Mouse (Mus musculus): ENCODE measurements around the gene Syngr1. TPM values are rescaled to one million over a fixed set of nuclear protein-coding genes. Genes with fewer than 3 reads are reported as not detected.
A peak's percentile ranks its signal among the peaks of the same experiment; 100 is the strongest.

Syngr1 gene
- total RNA-seq, 2 experiments from 2014 or later, result 534 to 540 TPM

DNA sequence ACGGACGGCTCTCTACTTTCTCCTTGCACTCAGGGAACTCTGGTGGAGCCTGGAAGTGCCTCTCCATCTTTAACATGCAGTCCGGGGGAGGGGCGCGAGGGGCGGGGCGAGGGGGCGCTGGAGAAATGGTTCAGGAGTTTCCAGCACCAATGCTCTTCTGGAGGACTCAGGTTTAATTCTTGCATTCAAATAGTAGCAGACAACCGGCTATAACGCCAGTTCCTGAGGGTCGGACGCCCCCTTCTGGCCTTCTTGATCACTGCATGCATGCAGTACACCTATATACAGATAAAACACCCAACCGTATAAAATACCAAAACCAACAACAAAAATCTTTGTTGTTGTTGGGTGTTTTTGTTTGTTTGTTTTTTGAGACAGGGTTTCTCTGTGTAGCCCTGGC lies 25.7 kb upstream of the Syngr1 start:
- no peak for DNase-seq (ENCODE audit: low spot score in 2 of 2)
- intact Hi-C loops (cut with DNase I), result no loop called here

DNA sequence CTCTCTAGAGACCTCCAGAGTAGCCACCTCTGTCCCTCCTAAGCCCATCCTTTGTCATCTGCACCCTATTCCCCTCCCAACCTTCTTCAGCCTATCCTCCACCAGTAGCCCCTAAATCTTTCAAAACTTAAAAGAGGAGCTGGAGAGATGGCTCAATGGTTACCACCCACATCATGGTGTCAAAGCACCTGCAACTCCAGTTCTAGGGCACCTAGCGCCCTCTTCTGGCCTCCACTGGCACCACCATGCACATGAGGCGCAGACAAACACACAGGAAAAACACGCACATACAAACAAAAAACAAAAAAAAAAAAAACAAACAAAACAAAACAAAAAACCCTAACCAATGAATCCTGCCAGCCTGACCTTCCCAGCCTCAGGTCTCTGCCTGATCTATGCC lies 24.6 kb upstream of the Syngr1 start:
- no peak for DNase-seq (ENCODE audit: low spot score in 2 of 2)

DNA sequence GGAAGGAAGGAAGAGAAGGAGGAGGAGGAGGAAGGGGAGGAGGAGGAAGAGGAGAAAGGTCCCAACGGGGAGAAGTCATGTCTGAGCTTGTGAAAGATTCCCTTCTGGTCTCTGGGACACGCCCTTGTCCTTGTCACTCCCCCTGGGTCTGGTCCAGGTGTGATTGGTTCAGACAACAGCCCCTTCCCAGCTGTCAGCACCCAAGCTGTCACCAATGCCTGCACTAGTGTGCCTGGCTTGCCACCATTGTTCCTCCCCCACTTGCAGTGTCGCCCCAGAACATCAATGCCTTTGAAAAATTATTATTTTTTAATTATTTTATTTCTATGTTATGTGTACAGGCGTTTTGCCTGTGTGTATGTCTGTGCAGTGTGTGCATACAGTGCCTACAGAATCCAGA lies 22.0 kb upstream of the Syngr1 start:
- DNase-seq (ENCODE audit: low spot score in 2 of 2), result no peak
- intact Hi-C loops (cut with DNase I), result loop anchor here (2.0 kb wide), 1 partner anchor 122 kb away; no protein-coding TSS in a partner anchor

More for the DNA sequence above, 24.6 kb upstream of the Syngr1 start:
- intact Hi-C loops (cut with DNase I), result no loop called here

DNA sequence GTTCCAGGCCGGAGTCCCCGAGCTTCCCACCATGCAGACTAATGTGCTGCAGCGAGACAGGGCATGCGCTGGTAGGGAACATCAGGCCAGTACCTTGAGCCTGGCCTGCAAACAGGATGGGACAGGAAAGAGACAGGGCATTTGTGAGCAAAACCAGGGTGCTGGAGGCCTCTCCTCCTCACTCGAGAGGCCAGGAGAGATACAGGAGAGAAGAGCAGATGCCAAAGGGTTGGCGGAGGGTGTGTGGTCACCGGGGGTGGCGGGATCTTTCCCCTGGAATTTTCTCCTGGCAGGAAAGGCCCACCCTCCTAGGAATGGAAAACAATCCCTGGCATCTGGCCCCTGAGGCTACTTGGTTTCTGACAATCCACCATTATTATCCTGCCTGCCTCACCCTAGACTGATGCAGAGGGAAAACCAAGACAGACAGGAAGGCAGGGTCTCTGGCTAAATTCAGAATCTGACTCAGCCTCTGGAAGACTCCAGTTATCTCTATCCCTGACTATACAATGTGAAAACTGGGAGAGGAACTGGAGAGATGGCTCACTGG lies 21.0 kb upstream of the Syngr1 start:
- intact Hi-C loops (cut with DNase I), result no loop called here
- no peak for DNase-seq (ENCODE audit: low spot score in 2 of 2)

DNA sequence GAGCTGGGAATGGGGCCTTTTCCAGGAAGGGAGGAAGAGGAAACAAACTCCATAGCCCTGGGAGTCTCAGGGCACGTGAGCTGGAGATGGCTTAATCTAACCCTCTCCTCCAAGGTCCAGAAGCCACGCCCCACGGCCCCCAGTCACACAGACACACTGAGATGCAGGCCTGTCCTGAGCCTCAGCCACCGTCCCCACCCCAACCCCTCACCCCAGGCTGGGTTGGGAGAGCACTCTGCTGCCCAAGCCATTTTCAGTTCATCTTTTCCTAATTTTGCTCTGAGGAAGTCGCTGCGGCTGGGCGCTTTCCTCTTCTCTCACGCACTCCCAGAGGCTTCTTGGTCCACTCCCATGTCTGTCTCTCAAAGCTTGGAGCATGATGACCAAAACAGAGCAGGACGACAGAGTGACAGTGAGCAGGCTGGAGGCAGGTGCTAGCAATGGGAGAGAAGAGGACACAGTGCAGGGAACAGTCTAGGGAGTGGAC lies 19.1 kb upstream of the Syngr1 start:
- intact Hi-C loops (cut with DNase I), result no loop called here
- DNase-seq (ENCODE audit: low spot score in 2 of 2), result peak in 1 of 2 experiments; percentile 44

DNA sequence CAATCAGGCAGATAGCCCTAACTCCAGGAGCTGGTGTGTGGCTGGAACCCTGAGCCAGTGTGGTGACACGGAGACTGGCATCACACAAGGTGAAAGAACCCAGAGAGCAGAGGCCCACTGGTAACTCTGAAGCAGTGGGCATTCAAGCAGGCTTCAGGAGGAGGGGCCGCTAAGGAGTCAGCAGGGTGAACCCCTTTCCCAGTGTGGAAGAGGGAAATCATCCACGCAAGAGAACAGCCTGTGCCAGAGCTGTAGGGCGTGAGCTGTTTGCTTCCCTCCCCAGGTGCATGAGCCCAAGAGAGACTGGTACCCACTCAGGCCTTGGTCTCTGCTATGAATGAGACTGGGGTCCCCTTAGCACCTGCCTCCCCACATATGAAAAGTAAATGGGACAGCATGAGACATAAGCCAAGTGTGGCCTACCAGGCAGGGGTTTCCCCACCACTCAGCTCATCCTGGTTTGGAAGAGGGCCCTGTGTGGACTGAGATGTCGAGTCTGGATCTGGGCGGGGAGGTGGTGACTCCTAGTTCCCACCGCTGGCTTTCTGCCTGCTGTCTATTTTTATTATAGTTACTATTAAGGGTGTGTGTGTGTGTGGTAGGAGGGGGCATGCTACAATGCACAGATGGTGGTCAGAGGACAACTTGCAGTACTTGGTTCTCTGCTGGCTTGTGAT lies 18.4 kb upstream of the Syngr1 start:
- intact Hi-C loops (cut with DNase I), result no loop called here
- no peak for DNase-seq (ENCODE audit: low spot score in 2 of 2)

DNA sequence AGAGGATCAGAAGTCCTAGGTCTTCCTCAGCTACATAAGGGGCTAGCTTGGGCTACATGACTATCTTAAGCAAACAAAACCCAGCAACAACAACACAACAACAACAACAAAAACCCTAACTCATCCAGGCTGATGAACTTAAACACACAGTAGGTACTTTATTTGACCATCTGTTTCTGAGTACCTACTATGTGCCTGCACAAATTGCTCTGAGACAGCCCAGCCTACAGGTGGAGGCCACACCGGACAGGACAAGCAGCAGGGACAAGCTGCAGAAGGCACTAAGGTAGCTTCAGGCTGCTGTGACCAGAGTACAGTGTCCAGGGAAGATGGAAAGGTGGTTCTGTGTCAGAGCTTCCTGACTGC lies 17.9 kb upstream of the Syngr1 start:
- no peak for DNase-seq (ENCODE audit: low spot score in 2 of 2)
- intact Hi-C loops (cut with DNase I), result no loop called here

DNA sequence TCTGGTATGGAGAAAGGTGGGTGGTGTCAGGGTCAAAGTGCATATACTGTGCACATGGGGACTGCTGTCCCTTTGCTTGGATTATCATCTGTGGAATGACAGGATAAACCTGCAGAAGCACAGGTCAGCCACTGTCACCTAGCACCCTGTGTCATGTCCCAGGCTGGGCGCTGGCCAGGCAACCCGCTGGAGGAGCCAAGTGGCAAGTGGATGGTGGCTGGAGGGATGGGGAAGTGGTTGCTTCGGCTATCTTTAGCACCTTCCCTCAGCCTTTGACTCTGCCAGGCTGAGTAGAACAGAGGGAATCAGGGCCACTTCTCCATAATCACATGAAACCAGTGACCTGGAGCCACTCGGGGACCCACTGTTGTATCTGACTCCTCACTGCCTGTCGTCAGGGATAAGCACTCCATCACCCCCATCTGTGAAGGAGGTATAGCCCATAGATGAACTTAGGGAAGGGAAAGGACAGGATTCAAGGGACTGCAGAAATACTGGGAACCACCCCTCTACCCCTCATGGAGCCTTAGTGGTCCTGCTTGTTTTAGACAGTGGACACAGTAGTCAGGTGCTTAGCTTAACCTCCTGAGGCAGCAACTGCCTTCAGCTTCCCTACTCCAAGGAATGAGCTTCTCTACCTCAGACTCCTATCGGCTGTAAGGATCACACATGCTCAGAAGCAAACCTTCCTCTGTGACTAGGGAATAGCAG lies 16.3 kb upstream of the Syngr1 start:
- intact Hi-C loops (cut with DNase I), result loop anchor here (5.0 kb wide), 2 partner anchors 63 to 318 kb away; partner anchors contain the start of gene Pdgfb
- no peak for DNase-seq (ENCODE audit: low spot score in 2 of 2)

DNA sequence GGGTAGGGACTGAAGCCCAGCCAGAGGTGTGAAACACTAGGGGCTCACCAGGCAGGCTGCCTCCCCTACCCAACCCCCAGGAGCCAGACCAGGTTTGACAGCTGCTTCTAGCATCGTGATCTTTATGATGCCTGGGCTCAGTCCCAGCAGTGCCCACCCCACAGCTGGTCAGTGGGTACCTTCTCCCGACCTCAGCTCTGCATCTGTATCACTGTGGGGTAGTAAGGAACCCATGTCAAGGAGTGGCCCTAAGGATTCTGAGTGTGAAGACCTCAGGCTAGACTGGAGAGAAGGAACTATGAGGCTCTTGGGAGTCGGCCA lies 15.8 kb upstream of the Syngr1 start:
- intact Hi-C loops (cut with DNase I), result loop anchor here (5.0 kb wide), 2 partner anchors 63 to 318 kb away; partner anchors contain the start of gene Pdgfb
- DNase-seq (ENCODE audit: low spot score in 2 of 2), result no peak

DNA sequence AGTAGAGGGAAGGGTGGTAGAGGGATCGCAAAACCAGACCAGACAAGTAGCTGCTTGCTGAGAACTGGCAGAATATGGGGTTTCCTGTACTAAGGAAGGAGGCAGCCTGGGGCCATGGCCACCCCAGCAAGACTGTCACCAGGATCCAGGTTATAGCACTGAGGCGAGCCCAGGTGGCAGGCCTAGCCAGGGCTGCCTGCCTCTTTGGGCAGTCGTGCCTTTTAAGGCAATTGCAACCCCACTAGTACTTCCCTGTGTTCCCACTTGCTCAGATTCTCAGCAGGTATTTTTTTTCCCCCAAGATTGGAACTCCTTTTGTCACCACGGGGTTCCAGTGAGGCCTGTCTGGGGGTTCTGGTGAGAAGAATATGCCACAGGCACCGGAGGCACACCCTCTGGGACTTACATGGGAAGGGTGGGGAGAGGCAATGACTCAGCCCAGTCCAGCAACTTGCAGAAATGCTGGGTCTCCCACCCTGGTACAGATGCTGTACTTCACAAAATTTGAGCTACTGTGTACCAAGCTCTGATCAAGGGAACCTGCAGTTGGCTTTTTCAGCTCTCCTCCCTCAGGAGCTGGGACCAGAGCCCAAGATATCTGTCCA lies 15.3 kb upstream of the Syngr1 start:
- DNase-seq (ENCODE audit: low spot score in 2 of 2), result no peak
- intact Hi-C loops (cut with DNase I), result loop anchor here (2.0 to 5.0 kb wide), 3 partner anchors 64 to 319 kb away; partner anchors contain the start of gene Pdgfb

DNA sequence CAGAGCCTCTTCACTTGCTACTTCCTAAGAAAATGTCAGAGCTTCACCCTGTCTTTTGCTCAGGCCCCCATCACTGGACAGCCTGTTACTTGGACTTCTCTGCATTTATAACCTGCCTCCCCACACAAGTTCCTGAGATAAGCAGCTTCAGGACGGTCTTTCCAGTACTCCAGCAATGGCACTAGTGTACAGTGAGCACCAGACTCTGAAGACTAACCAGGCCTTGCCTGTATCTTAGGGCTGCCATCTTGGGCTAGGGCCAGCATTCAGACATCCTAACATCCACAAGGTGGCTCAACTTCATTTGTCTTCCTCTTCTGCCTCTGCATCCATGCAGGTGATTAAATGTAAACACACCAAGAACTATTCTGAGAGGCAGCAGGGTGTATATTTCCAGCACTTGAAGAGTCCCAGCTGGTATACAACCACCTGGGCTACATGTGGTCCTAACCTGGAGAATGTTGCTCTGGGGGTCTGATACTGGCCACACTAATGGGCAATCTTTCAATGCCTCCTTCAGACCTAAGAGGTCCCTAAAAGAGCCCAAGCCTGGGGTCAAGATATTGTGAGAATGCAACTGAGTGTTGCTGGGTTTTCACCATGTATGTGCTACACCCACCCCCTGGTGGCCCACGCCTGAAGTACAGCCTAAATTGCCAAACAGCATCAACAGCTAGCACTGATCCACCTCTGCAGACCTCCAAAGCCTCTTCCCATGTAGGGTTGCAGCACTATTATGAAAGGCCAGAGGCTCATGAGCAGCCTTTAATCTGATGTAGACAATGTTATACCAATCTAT lies 14.6 kb upstream of the Syngr1 start:
- intact Hi-C loops (cut with DNase I), result loop anchor here (2.0 to 5.0 kb wide), 3 partner anchors 64 to 319 kb away; partner anchors contain the start of gene Pdgfb

DNA sequence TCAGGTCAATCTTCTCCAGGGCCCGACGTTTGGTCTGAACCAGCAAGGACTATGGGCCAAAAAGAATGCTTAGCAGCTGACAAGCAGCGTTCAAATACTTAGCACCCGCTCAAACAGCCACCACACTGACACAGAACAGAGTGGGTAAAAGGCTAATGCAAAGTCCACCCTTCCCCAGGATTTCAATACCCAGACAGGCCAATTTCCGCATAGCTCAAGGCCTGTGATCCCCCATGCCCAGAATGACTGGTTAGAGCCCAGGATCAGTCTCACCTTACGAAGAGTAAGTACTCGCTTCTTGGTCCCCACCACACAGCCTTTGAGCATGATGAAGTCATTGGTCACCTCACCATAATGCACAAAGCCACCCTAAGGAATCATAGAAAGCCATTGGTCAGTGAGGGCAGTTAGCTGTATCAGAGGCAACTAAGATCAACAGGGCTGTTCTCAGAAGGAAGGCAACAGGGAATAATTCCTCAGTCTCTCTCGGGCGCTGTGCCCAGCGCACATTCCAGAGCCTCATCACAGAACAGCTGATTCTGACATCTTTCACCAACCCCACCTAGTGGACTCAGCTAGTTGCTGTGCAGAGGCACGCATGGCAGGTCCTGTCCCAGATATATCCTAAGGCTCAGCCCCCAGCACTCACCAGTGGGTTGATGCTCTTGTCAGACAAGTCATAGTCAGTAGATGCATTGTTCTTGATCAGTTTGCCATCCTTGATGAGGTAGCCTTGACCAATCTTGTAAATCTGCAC lies 12.9 kb upstream of the Syngr1 start:
- intact Hi-C loops (cut with DNase I), result loop anchor here (5.0 kb wide), 2 partner anchors 66 to 321 kb away; partner anchors contain the start of gene Pdgfb
- no peak for DNase-seq (ENCODE audit: low spot score in 2 of 2)

More for the DNA sequence above, 14.6 kb upstream of the Syngr1 start:
- peak; percentile 82 to 86 for DNase-seq (ENCODE audit: low spot score in 2 of 2)

DNA sequence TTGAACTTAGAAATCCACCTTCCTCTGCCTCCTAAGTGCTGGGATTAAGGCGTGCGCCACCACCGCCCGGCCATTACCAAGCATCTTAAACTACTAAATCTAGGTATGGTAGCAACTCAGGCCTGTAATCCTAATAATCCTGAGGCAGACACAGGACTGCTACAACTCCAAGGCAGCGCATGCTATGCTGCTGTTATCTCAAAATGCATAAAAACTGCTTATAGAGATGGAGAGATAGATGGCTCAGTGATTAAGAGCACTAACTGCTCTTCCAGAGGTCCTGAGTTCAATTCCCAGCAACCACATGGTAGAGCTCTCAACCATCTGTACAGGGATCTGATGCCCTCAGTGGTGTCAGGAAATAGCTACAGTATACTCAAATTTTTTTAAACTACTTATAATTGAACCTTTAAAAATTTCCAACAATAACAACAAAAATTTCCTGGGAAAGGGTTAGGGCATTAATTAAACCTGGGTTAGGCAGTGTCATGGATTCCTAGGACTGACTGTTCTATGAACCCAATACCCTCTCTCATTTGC lies 11.9 kb upstream of the Syngr1 start:
- no peak for DNase-seq (ENCODE audit: low spot score in 2 of 2)
- intact Hi-C loops (cut with DNase I), result loop anchor here (5.0 kb wide), 2 partner anchors 67 to 322 kb away; partner anchors contain the start of gene Pdgfb

DNA sequence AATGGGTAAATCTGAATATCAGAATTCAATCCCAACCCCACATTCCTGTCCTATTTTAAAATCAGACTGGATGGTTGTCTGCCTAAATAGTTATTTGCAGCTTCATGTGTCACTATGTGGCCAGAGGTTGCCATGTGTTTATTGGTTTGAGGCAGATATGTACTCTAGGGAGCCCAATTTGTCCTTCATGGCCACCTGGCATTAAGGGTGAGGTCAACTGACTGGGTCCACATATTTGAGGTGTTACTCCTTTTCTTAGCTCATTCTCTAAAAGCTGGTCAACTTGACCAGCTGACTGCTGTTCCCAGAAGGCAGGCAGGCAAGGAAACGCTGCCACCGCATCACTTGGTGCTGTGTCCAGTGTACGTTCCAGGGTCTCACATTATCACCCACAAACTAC lies 11.2 kb upstream of the Syngr1 start:
- DNase-seq (ENCODE audit: low spot score in 2 of 2), result no peak
- intact Hi-C loops (cut with DNase I), result loop anchor here (5.0 to 10.0 kb wide), 3 partner anchors 68 to 323 kb away; partner anchors contain the start of genes Cbx6, Npcd and Pdgfb

DNA sequence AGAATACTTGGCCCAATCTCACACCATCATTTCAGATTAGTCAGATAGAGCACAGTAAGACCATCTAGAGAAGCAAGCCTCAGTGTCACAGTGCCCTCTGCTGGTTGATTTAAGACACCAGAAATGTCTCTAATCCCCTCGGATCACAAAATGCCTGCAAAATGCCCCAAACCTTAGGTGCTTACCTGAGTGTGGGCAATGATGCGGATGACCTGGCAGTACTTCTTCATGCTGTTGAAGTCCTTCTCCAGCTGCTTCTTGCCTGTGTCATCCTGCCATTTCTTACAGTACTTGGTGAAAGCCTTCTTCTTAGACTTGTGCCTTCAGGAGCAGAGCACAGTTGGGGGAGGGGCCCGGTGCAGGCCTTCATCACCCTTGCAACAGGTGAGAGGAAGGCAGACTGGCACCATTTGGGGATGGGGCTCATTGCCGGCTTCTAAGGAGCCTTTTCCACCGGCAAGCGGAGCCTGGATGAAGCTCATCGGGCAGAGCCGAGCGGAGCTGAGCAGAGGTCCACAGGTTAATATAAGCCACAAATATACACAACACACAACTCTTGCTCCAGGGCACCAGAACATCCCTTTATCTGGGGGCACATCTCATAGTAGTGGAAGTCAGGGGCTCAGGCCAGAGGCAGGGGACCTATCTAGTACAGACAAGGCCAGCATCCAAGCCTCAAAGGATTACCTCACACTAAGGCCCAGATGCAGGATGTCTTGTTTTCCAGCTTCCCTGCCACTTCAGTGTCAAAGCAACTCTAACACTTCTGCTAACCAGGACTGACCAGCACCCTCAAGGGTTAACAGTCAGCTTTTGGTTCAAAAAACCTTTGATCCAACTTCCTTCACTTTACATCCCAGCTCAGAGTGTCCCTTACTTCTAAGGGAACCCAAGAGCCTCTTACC lies 10.2 kb upstream of the Syngr1 start:
- intact Hi-C loops (cut with DNase I), result loop anchor here (10.0 kb wide), 1 partner anchor 246 kb away; the partner anchor contains the start of genes Cbx6 and Npcd
- no peak for DNase-seq (ENCODE audit: low spot score in 2 of 2)

DNA sequence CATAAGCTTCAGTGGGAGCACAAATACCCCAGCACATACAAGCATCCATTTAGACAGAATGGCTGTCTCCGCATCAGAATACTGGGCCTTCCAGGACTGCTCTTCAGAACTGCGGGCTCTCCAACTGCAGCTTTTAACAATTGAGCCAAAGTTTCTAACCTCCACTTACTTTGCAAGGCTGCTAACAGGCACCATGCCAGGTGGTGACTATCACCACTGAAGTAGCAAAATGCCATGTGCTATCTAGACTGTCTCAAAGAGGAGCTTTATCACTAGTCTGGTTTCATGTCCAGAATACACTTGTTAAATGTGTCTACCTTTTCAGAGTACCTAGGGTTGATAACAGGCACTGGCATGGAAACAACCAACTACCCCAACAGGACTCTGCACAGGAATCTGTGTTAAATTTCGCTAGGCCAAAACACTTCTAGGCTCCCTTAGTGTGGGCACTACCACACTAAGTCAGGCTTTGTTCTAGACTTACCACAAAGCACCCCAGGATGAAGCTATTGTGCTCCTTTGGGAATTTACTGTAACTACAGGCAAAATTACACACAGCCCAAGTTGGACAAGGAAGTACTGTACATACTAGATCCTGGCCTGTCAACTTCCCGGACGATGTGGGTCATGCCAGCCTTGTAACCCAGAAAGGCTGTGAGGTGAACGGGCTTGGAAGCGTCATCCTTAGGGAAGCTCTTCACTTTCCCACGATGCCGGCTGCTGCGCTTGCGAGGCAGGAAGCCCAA lies 9.2 kb upstream of the Syngr1 start:
- DNase-seq (ENCODE audit: low spot score in 2 of 2), result no peak
- intact Hi-C loops (cut with DNase I), result loop anchor here (10.0 kb wide), 1 partner anchor 247 kb away; the partner anchor contains the start of genes Cbx6 and Npcd

Data from left cerebral cortex, postnatal 14 days (tissue).